Mouse (Mus musculus) erythroblast, embryonic 14.5 days (primary cell): ENCODE results near the gene Tmem132a. TPM values are rescaled to one million over a fixed set of nuclear protein-coding genes. Genes with fewer than 3 reads are reported as not detected.

Source experiments
- H3K27me3 ChIP-seq: 2 replicates; pipeline ENCODE4 v1.6.1; 2012; ENCODE audit warnings: inconsistent platforms; ENCODE audit not compliant: control insufficient read depth
- H3K36me3 ChIP-seq: 2 replicates; pipeline ENCODE4 v1.6.1; 2012; ENCODE audit warnings: mild to moderate bottlenecking, inconsistent platforms; ENCODE audit not compliant: control insufficient read depth
- H3K4me1 ChIP-seq: 2 replicates; pipeline ENCODE4 v1.6.1; 2012; ENCODE audit warnings: inconsistent platforms; ENCODE audit not compliant: control insufficient read depth
- H3K4me3 ChIP-seq: replicated peaks from 2 replicates; pipeline ENCODE3; 2012; ENCODE audit warnings: moderate library complexity, mild to moderate bottlenecking, inconsistent platforms
- H3K9me3 ChIP-seq: 2 replicates; pipeline ENCODE4 v1.6.1; 2012; ENCODE audit warnings: low read length, inconsistent platforms, mixed read lengths; ENCODE audit not compliant: control insufficient read depth
- GATA1 ChIP-seq: IDR thresholded peaks from 2 replicates; pipeline ENCODE4 v1.6.1; 2012; ENCODE audit warnings: low read length, inconsistent platforms, mixed read lengths
- TAL1 ChIP-seq: IDR thresholded peaks from 3 replicates; pipeline ENCODE4 v1.6.1; 2012; ENCODE audit warnings: low read length, inconsistent platforms, mixed read lengths
- polyA plus RNA-seq: library from polyadenylated mRNA; stranded (reverse); fragments of >175 nt; gene quantifications from 2 replicates; pipeline ENCODE4 v1.2.3, GENCODE M21; 2012

Gene Tmem132a
- polyA plus RNA-seq, 1 experiment, result 0.05 TPM

GRCm38 (mm10) chr19:10810176-10810492, 59.6 kb downstream of the Tmem132a start:
- no peaks in the 10 kb centered on the region for H3K36me3 ChIP-seq
- TF ChIP-seq GATA1 (no peak), TAL1 (no peak)
- H3K4me3 ChIP-seq, result no peak overlapping the region
- H3K4me1 ChIP-seq, result no peaks in the 10 kb centered on the region
- H3K27me3 ChIP-seq, result no peaks in the 10 kb centered on the region
- no peaks in the 10 kb centered on the region for H3K9me3 ChIP-seq

DNA sequence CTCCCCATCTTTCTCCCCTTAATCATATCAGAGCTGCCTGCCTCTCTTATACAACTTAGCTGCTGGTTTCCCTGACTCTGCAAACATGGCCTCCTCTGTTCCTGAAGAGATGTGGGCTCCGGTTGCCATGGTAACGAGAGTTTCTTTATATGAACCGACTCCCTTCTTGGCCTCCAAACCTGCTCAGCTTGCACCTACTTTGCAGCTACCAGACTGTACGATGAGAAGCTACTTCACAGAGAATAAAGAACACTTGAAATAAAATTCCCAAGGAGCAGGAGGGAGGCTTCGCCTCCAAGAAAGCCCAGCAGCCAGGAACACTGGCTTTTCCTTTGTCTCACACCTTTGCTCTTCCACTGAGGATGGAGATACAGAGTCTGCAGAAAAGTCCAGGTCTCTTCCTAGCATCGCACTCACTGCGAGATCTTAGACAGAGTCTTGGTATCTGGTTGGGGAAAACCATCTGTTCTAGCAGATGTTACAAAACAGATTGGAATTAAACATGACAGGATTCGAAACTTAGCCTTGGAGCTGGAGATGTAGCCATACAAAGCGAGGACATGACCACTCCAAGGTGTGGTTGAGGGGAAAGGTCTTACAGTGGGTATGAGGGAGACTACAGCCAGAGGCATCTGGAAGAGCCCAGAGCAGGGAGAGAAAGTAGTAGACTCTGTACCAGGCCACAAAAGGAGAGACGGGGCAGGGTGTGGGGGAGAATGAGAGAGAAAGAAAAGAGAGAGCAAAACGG, 60.1 kb downstream of the Tmem132a start:
- TF ChIP-seq TAL1, result no peak
- TF ChIP-seq GATA1, result no peak
- H3K9me3 ChIP-seq, result no peaks in the 10 kb centered on the region
- no peak overlapping the region for H3K4me3 ChIP-seq
- no peaks in the 10 kb centered on the region for H3K36me3 ChIP-seq
- H3K27me3 ChIP-seq, result no peaks in the 10 kb centered on the region
- no peaks in the 10 kb centered on the region for H3K4me1 ChIP-seq

DNA sequence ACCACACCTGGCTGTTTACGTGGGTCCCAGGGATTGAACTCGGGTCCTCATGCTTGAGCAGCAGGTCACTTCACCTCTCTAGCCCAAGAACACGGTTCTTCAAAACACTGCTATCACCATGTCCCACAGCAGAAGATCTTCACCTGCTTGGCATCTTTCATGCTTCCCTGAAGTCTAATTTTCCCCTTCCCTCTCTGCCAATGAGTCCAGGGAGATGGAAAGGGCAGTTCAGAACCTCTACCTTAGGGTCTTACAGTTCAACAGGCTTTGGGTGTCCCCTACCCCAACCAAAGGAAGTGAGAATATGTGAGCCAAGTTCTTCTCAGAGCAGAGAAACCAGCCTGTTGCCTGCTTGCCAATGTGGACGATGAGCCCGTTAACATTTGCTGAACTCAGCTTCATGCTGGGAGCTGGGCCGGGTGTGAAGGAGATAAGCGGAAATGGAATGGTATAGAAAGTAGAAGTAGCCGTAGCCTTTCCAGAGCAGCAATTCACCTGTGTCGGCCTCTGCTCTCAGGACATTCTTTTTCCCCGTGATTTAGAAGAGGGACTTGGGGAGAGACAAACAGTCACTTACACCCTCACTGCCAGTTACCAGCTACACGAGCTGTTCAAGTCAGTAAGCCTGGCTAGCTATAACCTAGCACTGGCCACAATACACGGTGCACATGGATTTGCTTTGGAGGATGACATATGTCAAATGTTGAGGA, 61.1 kb downstream of the Tmem132a start:
- Histone ChIP-seq H3K36me3 (no peaks in the 10 kb centered on the region), H3K9me3 (no peaks in the 10 kb centered on the region), H3K4me3 (no peak overlapping the region), H3K4me1 (no peaks in the 10 kb centered on the region), H3K27me3 (no peaks in the 10 kb centered on the region)
- no peak for TF ChIP-seq GATA1
- TF ChIP-seq TAL1, result no peak

Other genes with a start within 250 kb of the Tmem132a start
- 0.11 and 0.12 TPM in 2 replicates for gene Vwce, start 235.7 kb downstream of the Tmem132a start, polyA plus RNA-seq
- gene Pga5, start 191.9 kb downstream of the Tmem132a start, polyA plus RNA-seq, result not detected in 2 replicates
- gene Vps37c, start 181.2 kb downstream of the Tmem132a start, polyA plus RNA-seq, result 2.4 and 3.2 TPM in 2 replicates
- gene Cd5, start 130.9 kb downstream of the Tmem132a start, polyA plus RNA-seq, result not detected in 2 replicates
- not detected in 2 replicates for gene Cd6, start 39.9 kb downstream of the Tmem132a start, polyA plus RNA-seq
- gene Slc15a3, start 30.2 kb downstream of the Tmem132a start, polyA plus RNA-seq, result 0.30 and 0.67 TPM in 2 replicates
- gene Tmem109, start 12.1 kb upstream of the Tmem132a start, polyA plus RNA-seq, result 1.3 and 1.4 TPM in 2 replicates
- 3.2 and 4.1 TPM in 2 replicates for gene Prpf19, start 25.3 kb upstream of the Tmem132a start, polyA plus RNA-seq
- gene Zp1, start 50.7 kb upstream of the Tmem132a start, polyA plus RNA-seq, result not detected in 2 replicates
- not detected in 2 replicates for gene Ptgdr2, start 67.2 kb upstream of the Tmem132a start, polyA plus RNA-seq
- gene Ccdc86, start 79.3 kb upstream of the Tmem132a start, polyA plus RNA-seq, result 1.2 and 1.4 TPM in 2 replicates
- not detected in 2 replicates for gene Ms4a10, start 104.7 kb upstream of the Tmem132a start, polyA plus RNA-seq
- gene Ms4a15, start 123.3 kb upstream of the Tmem132a start, polyA plus RNA-seq, result not detected in 2 replicates
- gene Ms4a18, start 148.1 kb upstream of the Tmem132a start, polyA plus RNA-seq, result not detected in 2 replicates
- gene Ms4a8a, start 211.2 kb upstream of the Tmem132a start, polyA plus RNA-seq, result not detected in 2 replicates